Mouse (Mus musculus) CD4-positive, CD25-positive, alpha-beta regulatory T cell, adult 2 months (primary cell): ENCODE data around the gene Pepd.
A peak's percentile ranks its signal among the peaks of the same experiment; 100 is the strongest.
"Not testable (repeated sequence)": the region's sequence is repeated elsewhere in the genome, so short reads cannot be mapped to it uniquely, and the experiment has no call there.

Experiments
- DNase-seq: peaks from one replicate; pipeline ENCODE4 v3.0.0-alpha.2; 2012; ENCODE audit warnings: low read depth, low spot score

The Pepd gene

DNA sequence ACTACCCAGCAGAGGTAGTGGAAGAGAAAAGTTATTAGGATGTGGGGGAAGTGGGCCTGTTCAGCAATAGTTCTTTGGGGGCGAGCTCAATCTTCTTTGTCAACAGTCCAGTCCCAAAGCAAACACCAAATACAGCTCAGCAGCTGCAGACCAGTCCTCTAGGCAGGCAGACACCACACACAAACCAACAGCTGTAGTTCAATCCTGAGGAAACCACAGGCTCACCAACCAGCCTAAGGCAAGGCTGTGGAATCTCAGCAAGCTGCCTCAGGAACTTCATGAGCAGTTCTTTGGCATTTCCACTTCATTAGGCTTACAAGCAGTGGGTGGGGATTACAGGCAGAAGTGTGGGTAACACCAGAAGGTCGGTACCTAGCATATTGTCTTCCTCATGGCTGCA is 70.2 kb downstream of the Pepd start:
- not testable (repeated sequence) for DNase-seq

DNA sequence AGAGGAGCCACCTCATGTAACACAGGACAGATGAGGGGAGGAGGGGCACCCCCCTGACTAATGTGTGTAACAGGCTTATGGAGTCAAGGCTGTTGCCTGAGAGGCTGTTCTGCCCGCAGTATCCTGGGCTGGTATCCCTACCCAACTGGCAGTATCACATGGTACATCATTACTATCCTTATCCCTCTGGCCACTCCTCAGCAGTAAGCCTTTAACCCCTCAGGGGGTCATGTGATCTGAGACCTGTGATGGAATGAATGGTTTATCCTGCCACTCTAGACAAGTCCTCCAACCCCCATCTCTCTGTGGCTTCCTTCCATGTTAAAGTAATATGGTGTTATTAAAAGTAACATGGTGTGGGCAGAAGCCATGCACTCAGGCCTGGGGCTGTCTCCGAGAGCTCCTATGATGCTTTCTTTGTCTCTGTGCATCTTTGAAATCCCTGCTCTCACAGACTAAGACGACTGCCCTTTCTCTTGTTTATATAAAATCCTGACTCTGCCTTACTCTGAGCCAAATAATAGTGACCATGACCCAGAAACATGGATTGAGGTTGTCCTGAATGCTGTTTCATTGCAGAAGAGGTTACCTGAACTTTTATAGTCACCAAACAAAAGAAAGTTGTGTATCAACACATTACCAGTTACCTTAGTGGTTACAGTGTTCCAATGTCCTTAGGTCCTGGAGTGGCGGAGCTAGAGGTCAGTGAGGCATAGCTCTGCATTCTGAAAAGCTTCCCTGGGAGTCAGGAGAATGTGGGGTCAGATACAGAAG is 71.7 kb downstream of the Pepd start:
- no peak for DNase-seq

DNA sequence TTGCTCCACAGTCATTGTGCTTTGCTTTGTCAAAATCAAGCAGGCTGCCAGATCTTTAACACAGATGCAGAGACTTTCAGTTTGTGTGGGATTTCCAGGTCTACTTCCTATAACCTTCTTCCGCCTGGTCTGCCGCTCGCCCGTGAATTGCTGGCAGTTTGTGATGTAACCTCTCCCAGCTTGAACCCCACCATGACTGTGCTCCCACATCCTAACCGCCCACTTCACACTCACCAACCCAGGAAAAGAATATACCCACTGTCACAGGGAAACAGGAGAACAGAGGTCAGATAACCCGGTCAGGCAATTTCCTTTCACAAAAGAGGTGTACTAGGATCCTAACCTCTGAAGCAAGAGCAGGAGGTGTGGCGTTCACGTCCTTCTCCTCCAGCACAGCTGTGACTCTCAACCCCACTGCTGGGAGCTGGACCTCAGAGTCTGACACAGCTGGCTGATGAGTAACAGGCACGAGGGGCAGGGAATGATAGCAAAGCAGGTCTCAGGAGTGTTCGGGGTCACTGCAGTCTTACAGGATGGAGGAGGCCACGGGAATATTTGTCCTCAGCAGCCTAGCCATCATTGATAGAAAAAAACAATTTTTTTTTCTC is 72.5 kb downstream of the Pepd start:
- DNase-seq = peak; percentile 15

DNA sequence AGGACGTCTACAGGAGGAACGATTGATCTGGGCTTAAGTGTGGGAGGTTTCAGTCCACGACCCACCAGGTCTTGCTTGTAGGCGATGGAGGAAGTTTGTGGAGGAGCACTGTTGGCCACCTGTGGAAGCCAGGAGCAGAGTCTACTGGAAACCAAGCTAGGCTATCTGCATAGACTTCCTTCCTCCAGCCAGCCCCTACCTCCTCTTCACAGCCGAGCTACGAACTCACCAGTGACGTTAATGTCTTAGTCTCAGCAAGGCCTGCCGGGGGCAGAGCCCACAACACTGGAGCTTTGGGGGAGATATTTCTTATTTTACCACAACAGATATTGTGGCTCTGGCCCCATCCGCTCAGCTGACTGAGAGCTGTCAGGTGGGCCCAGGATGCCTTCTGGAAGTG is 73.0 kb downstream of the Pepd start:
- DNase-seq = peak; percentile 32

DNA sequence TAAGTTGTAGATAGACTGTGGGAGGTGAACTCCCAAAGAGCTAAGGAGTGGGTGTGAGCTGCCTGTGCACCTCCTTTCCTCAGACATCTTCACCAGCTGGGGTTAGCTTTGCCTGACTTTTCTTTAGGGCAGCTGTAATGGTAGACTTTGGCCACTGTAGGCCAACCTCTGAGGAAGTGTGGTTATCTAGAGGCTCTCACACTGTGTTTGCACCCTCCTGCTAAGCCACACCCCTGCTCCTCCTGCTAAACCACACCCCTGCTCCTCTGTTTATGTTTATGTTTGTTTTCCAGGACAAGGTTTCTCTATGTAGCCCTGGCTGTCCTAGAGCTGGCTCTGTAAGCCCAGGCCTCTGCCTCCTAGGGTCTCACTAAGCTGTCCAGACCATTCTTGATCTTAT is 73.5 kb downstream of the Pepd start:
- peak; percentile 14 for DNase-seq

DNA sequence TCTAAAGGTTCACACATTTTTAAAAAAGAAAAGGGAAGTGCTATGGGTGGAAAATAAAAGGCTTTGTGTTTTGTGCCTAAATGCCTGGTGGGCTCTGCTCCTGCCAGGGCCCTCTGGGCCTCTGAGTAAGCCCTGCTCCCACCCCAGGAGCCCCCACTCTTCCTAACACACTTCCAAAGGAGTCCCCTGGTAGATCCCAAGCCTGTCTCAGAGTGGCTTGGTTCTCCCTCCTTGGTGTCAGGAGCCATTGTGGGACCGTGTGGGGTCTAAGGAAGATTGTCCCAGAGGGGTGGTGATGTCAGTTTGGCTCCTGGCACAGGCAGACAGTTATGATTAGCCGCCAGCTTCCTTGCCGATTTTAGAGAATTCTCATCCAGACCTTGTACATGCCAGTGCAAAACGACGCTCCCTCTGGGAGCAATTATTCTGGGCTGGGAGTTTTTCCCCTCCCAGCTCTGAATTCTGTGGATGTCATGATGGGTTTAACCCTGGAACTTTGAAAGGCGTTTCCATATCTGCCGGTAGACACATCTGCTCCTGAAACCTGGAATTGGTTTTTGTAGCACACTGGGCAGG is 74.5 kb downstream of the Pepd start:
- no peak for DNase-seq

DNA sequence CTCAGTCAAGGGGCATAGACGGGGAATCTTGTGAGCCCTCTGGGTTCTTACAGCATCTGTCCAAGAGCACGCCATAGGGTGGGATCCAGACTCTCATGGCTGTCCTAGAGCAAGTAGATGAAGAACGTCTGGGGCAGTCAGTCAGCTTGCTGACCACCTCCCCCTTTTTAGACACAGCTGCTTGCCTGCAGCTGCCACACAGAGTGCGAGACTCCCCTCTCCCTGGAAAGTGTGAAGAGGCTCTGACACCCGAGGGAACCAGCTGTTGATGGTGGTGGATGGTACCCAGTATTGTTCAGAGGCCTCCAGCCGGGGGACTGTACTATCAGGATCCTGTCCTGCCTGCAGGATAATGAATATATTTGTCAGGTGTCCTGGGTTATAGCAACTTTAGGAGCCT is 75.1 kb downstream of the Pepd start:
- no peak for DNase-seq

DNA sequence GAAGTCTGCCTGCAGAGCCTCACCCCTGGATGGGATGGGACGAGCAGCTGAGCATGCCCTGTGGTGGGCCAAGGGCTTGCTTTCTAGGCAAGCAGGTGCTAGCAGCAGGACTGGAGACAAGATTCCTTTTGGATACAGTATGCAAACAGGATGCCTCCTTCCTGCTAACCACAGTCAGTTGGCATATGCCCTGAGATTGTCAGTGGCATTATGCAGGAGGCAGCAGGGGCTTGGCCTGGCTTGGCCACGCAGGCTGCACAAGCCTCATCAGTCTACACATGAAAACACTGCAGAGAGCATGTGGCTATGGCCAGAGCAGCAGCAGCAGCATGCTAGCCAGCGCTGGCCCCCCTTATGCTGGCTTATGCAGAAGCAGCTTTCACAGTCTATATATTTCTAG is 76.3 kb downstream of the Pepd start:
- no peak for DNase-seq

DNA sequence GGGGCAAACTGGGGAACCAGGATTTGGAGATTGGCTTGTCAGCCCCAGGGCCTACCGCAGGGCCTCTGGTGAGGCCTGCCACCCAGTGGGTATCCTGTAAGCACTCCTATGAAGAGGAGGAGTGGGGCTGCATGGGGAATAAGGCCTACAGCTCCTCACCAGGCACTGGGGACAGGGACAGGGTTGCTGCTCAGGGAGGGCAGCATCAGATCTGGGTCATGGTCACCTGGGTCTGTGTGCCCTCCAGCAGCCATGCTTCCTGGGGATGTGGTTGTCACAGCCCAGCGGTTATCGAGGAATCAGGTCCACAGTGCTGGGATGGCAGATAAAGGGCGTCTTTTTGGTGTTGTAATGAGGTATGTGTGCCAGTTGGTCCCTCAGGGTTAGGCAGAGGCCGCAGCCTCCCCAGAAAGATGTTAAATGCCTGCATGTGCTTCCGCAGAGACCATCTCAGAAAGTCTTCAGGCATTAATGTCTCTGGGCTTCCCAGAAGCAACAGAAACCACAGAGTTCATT is 79.6 kb downstream of the Pepd start:
- no peak for DNase-seq

DNA sequence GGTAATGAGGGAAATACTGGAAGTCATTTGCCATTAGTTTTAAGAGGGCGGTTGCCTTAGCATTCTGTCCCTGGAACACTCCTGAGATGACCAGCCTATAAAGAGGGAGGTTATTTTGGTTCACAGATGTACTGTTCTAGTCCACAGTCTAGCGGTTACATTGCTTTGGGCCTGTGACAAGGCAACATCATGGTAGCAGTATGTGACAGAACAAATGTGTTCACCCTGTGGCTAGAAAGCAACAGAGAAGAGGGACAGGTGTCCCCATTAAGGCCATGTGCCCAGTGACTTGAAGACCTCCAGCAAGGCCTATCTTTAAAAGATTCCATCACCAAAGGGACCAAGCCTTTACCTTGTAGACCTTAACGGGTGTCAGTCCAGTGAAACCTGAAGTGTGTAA is 80.6 kb downstream of the Pepd start:
- no peak for DNase-seq

DNA sequence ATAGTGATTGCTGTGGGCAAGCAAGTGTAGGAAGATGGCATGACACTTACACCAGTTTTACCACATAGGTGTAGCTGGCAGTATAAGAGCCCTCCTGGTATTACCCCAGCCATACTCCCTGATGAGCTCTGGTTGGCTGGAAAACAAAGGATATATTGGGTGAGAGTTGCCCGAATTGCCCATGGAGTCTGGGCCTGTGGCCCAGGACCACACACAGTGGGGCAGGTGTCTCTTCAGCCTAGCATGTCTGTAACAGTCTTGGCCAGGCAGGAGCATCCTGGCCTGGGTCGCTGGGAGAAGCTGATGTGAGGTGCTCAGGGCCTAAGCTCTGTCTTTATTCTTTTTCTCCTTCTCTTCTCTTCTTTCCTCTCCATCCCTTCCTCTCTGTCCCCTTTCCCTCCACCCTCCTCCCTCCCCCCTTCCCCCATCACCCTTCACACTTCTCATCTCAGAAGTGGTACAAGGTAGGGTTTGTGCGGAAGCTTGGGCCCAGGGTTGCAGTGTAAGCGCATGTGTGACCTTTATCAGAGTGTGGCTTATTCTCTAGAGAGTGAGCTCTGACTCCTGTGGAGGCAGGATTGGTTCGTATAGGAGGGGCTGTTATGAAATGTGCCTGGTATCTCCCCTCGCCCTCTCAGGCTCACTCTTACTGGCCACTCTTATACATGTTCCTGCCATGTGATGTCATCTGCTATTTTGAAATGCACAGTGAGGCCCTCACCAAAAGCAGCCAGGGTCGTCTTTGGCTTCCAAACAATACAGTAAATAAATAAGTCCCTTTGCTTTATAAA is 83.9 kb downstream of the Pepd start:
- no peak for DNase-seq

DNA sequence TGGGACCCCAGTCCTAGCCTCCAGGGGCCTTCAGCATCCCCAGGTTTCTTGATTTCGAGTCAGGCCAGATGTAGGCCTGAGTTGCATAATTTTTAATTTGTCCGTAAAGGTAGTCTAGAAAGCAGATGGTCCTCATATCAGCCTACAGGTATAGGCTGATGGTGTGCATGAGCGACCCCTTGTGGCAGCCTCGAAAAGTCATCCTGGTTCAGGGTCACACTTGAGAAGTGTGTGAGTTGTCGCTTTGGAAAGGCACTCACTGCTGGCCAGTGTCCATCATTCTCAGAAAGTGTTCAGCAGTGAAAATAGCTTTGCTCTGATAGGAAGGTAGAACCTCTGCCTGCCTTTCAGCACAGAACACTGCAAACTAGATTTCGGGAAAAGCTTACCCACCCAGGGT is 88.7 kb downstream of the Pepd start:
- peak; percentile 69 for DNase-seq

DNA sequence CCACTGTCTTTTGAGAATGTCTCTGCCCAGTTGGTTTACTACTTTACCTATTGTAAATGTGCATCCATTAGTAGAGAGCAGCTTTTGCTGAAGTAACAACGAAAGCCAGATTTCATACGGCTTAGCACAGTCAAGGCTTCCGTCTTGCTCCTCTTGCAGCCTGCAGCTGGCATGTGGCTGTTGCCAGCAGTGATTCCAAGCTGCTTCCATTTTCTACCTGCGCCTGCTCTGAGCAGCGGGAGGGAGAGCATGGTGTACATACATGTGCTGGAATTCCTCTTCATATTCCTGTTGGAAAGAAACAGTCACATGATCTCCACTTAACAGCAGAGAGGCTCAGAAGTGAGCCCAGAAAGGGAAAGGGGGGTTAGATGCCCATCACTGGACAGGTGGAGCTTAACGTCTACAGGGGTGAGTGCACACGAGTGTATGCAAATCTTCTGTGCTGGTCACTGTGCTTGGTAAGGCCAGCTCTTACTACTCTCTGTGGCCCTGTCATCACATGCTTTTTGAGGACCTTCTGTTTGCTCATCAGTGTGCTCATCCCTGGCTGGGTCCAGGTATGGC is 91.1 kb downstream of the Pepd start:
- no peak for DNase-seq

DNA sequence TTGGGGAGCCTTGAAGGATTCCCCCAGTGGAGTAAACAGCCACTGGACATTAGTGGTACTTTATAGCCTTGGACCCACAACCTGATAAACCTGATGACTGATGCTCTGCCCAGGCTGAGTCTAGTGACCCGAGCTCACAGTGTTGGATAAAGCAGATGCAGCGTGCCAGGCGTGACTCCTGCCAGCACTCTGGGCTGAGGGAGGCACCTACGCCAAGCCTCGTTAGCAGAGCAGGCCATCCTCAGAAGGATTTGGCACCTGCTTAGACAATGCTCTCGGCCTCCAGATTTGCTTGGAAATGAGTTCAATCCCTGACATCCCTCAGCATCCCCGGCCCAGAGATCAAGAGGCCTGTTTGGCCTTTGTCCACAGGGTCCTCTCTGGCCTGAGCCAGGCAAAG is 94.5 kb downstream of the Pepd start:
- DNase-seq = no peak

DNA sequence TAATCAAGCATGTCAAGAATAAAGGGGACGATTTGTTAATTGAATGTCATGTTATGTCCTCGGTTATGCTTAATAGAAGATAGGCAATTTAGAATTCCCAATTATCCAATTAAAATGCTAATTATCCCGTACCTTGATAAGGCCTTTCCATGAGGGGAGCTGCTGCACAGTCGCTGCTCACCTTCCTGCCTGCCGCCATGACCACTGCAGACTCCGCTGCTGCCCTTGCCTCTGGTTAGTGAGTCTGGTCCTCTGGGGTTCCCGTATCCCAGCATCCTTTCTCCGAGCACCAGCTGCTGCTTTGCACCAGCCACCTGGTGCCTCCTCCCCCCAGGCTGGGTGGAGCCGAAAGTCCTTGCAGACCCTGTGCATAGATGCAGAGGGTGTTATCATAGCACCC is 101.0 kb downstream of the Pepd start:
- DNase-seq = no peak

DNA sequence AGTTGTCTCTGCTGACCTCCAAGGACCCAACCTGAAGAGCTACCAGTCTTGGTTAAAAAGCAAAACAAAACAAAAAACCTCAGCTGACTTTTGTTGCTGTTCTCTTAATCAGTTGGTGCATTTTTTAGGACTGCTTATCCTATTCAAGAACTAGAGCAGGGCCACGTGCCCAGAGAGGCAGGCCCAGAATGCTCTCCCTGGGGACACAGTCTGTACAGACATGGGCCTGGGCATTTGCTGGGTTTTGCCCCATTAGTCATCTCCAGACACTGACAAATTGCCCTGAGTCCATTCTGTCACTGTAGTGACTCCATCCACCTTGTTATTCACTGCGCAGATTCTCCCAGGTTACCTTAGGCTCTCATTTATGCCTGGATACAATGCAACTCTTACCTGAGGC is 103.1 kb downstream of the Pepd start:
- DNase-seq = no peak

DNA sequence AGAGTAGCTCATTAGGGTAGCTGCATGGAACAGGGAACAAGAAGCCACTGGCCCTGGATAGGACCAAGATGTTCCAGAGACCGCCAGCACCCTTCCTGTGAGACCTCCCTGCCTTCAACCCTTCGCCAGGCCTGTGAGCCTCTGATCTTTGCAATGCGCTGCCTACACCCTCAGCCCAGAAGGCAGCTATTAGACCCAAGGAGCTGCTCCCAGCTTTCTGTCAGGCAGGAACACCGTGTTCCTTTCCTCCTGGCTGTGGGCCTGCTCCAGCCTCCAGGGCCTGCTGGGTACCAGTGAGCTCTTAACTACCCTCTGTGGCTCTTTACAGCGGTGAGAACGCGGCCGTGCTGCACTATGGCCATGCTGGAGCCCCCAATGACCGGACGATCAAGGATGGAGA is 109.2 kb downstream of the Pepd start:
- no peak for DNase-seq

DNA sequence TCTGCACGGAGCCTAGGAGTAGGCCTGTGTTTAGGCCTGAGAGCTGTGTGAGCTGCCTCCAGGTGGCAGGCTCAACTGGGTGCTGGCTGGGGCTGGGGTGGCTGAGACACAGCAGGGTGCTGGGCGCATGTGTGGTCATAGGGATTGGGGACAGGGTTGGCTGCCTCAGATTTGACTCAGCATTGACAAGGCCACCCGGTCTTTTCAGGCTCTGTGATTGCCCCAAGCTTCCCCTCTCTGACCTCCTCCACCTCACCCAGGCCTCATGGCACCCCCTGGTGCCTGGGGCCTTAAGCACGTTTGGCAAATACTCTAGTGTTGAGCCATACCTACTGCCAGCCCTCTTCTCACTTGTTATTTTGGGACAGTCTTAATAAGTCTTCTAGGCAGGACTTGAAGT is 111.1 kb downstream of the Pepd start:
- DNase-seq = no peak

DNA sequence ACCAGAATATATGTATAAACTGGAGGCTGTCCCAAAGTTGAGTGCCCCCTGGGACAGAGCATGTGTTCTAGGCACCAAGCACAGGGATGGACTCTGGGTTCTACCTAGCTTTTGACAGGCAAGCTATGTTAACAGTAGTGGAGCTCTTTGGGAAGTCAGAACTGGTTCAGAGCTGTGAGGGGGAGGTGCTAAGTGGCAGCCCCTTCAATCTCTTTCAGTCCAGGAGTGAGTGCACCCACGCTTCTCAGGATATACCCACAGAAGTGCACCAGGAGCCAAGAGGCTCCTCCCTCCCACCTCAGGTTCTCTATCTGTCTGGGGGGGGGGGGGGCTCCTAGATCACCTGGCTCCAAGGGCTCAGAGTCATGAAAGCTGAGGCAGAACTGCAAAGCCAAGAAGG is 112.2 kb downstream of the Pepd start:
- no peak for DNase-seq

DNA sequence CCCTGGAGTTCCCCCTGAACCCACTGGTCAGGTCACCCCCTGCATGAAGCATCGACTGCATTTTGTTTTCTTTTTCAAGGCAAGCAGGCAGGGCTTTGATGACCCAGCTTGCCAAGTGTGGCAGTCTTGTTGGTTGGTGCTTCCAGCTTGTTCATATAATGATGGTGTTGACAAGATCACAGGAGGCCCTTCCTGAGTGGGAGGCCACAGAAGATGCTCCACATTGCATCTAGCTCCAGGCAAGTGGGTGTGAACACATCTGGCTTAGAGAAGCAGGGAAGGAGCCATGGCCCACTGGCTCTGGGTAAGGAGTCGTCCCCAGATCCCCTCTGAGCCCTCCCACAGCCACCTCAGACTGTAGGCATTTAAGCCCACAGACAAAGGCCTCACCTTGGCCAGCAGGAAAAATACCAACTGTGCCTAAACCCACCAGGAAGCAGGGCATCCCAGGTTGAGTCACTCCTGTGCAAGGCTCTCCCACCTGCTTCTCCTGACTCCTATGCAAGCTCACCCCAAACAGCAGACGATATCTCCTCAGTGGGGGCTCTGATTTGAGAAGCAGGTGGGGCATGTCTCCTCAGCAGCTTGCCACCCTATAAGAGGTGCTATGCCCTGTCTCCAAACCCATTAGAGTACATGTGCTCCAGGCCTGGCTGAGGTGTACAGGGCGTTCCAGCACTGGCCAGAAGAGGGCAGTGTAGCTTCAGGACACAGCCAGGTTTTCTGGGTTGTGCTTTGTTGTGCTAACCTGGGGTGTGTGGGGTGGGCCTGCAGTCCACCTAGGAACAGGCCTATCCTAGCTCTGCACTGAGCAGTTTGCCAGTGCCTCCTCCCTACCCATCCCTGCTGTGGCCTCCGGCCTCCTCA is 113.5 kb downstream of the Pepd start:
- DNase-seq = peak; percentile 82

DNA sequence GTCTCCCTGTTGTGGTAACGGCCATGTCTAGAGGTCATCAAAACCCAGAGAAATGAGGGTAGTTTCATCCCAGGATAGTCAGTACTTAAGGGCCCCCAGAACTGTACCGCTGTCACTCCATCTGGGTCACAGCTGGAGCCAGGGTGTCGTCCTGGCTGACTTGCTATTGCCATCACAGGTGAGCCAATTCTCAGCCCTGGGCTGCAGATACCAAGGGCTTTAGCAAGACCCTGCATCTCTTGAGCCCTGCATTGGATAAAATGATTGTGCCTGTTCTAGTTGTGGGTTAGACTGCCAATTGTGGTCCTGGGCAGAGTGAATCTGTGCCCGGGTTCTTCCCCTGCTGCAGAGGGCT is 114.1 kb downstream of the Pepd start:
- DNase-seq = no peak
